Mouse (Mus musculus): ENCODE measurements at regions not wholly inside any gene's neighbourhood (a gene's known extent, or its start where the extent isn't known, plus 50 kb on each side); places are given as distances from the start of the nearest gene placed in this dataset.

GRCm38 (mm10) chr6:64797600-64797999 lies 68.7 kb downstream of the Atoh1 start:
- DNase-seq (ENCODE audit: low read depth, low spot score): no peak

GRCm38 (mm10) chr6:64798804-64799203 lies 69.9 kb downstream of the Atoh1 start:
- DNase-seq (ENCODE audit: low read depth, low spot score): no peak

- peak; percentile 9 for DNase-seq (ENCODE audit: low read depth, low spot score)
Observed at GRCm38 (mm10) chr6:64799306-64800001, 70.5 kb downstream of the Atoh1 start.

DNA sequence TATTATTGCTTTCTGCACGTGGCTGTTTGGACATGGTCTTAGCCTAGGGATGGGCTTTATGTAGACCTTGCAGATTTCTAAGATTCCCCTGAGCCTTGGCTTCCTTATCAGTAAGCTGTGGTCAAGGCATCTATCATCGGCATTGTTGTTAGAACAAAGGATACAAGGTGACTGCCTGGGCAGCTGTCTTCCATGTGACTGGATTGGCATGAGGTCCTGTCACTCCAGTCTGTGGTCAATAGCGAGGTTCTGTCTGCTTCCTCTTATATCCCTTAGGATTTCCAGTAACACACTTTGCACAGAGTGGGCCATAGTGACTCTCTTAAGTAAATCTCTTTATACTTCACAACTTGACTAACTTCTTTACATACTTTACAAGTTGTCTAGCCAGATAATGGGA lies 72.0 kb downstream of the Atoh1 start:
- DNase-seq (ENCODE audit: low read depth, low spot score): no peak

DNA sequence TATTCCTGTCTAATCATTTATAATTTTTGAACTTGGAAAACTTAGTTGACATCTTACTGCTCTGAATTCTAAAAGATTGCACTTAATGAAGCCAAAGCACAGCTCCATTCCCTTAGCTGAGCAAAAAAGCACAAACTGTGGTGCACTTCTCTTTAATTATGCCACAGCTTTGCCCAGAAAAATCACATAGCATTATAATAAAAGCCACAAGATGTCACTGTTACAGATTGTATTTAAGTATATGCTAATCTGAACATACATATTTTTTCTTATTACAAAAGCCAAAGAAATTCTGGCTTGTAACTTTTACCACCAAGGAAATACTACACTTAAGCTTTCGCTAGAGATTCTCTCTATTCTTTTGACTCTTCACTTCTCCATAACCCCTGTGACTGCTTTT lies 86.2 kb downstream of the Atoh1 start:
- no peak for DNase-seq (ENCODE audit: low read depth, low spot score)

DNA sequence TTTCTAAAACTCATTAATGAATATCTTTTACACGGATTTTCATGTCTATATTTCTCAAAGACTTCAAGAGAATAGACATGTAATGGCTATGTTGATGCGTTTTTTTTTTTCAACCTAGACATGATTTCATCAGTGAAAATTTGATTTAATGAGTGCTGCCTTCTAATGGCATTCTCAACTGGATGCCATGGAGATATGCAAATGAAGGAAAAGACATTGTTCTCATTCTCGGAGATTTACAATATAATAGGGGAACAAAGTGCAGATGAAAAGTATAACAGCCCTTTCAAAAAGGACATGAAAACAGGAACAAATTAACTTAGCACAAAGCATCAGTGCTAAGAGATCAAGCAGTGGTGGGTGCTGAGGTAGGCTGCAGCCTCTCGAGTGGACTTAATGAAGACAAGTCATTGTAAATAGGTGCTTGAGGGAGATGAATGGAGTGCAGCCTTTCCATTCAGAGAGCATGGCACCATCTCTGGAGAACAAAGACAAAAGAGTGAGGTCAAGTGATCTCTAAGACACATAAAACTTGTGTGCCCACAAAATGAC lies 120.2 kb downstream of the Atoh1 start:
- DNase-seq (ENCODE audit: low read depth, low spot score): no peak

DNA sequence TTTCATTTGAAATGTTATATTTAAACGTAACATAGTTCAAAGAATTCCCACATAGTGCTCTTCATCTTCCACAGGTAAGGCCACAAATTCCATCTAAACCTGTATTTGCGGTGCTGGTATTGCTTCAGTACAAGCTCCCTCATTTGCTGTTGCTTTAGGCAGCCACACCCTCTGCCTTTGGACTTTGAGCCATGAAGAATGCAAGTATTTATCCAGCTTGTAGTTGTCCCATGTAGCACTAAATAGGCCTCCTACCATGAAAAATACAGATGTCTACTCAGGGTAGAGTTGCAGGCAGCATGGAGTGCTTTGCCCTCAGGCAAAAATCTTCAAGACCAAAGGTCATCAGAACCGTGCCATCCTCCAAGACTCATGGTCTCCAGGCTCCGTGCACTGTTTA lies 134.0 kb downstream of the Atoh1 start:
- DNase-seq (ENCODE audit: low read depth, low spot score): no peak

DNA sequence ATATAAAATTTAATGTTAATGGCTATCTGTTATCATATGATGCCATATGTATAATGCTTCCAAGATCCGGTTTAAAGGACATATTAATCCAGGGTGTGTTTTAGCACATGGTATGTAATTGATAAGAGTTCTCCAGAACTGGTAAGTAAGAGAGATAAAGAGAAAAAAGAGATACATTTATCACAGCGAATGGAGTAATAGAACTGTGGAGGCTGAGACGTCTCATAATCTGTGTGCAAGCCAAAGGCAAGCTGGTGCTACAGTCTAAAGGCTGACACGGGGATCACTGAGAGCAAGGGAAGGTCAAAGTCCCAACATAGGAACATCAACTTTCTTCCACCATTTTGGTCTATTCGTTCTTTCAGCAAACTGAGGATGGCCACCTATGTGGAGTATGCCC lies 146.0 kb upstream of the Smarcad1 start:
- DNase-seq (ENCODE audit: low read depth, low spot score): no peak

Data from retina, postnatal 7 days (tissue).